Mouse (Mus musculus) heart, postnatal 0 days (tissue): ENCODE results near the gene Map2k4. TPM values are rescaled to one million over a fixed set of nuclear protein-coding genes. Genes with fewer than 3 reads are reported as not detected.

Source experiments
- ATAC-seq: fragments of 200-750 bp; cut with Nextera tagmentation; 2 replicates; pipeline ENCODE4 v1.8.0; 2017; ENCODE audit warnings: low read depth, moderate number of reproducible peaks, moderate library complexity; ENCODE audit not compliant: insufficient read depth
- DNase-seq: peaks from one replicate; pipeline ENCODE4 v3.0.0-alpha.2; 2016; ENCODE audit warnings: low spot score
- H3K27ac ChIP-seq: fragments of 300-500 bp; sonication (generic); 2 replicates; pipeline ENCODE4 v1.5.1; 2014; ENCODE audit warnings: low read depth, mild to moderate bottlenecking
- H3K27me3 ChIP-seq: fragments of 300-500 bp; sonication (generic); 2 replicates; pipeline ENCODE4 v1.6.1; 2014; ENCODE audit warnings: low read length, mixed read lengths; ENCODE audit not compliant: control insufficient read depth, insufficient read depth
- H3K36me3 ChIP-seq: fragments of 300-500 bp; sonication (generic); replicated peaks from 2 replicates; pipeline ENCODE4 v1.6.1; 2014; ENCODE audit warnings: low read length, mixed read lengths; ENCODE audit not compliant: control insufficient read depth, insufficient read depth
- H3K4me1 ChIP-seq: fragments of 300-500 bp; sonication (generic); 2 replicates; pipeline ENCODE4 v1.6.1; 2014; ENCODE audit warnings: antibody characterized with exemption; ENCODE audit not compliant: control insufficient read depth, insufficient read depth
- H3K4me2 ChIP-seq: fragments of 300-500 bp; sonication (generic); 2 replicates; pipeline ENCODE4 v1.6.1; 2014; ENCODE audit warnings: low read depth, mild to moderate bottlenecking, low read length, moderate library complexity
- H3K4me3 ChIP-seq: fragments of 300-500 bp; sonication (generic); 2 replicates; pipeline ENCODE4 v1.5.1; 2014; ENCODE audit warnings: low read depth, low read length
- H3K9ac ChIP-seq: fragments of 300-500 bp; sonication (generic); replicated peaks from 2 replicates; pipeline ENCODE4 v1.6.1; 2014; ENCODE audit warnings: low read depth, low read length, mixed read lengths
- H3K9me3 ChIP-seq: fragments of 300-500 bp; sonication (generic); replicated peaks from 2 replicates; pipeline ENCODE4 v1.6.1; 2016; ENCODE audit warnings: low read length; ENCODE audit not compliant: control insufficient read depth
- CTCF ChIP-seq: IDR thresholded peaks from 2 replicates; pipeline ENCODE4 v1.5.1; 2016; ENCODE audit warnings: antibody characterized with exemption, control low read depth, low read depth
- EP300 ChIP-seq: IDR thresholded peaks from 2 replicates; pipeline ENCODE4 v1.6.1; 2016; ENCODE audit warnings: antibody characterized with exemption, low read depth
- WGBS: fragments of 180-500 bp; shearing (Covaris S2); extraction: QIAGEN DNeasy Blood & Tissue Kit; methylation state at CpG from one replicate; pipeline ENCODE4 v1.1.7; 2014; 5-methylcytosine and 5-hydroxymethylcytosine counted together
- polyA plus RNA-seq: library from polyadenylated mRNA; unstranded; fragments of >200 nt; fragmentation: Nextera tagmentation; extraction: Ambion mirVana; gene quantifications from 2 replicates; pipeline ENCODE4 v1.2.1, GENCODE M21; 2015
- total RNA-seq: library from RNA; depleted of rRNA; stranded (reverse); fragments of >200 nt; gene quantifications from 2 replicates; pipeline ENCODE4 v1.2.3, GENCODE M21; 2014; ENCODE audit warnings: low replicate concordance

The Map2k4 gene
- total and polyA plus RNA-seq, 2 experiments from 2014 or later = 55.5 to 105 TPM

DNA sequence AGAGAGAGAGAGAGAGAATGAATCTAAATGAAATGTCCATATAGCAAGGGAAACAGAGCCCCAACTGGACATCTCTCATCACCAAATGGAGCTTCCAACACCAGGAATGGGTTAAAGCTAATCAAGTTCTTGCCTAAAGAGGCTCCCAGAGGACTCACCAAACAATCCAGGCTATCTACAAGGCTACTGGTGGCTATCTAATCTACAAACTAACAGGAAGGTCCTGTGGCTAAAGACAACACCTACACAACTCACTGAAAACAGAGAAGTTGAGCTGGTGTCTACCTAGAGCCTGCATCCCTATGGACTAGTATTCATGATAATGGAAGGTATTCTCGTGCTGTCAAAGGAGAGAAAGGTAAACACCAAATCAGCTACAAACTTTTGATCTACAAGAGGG lies 28.7 kb downstream of the Map2k4 start:
- H3K27ac ChIP-seq = no peak overlapping the region
- no peak overlapping the region for H3K9ac ChIP-seq
- H3K9me3 ChIP-seq = no peaks in the 10 kb centered on the region
- ATAC-seq (no peak), DNase-seq (no peak)
- no peaks in the 10 kb centered on the region for H3K27me3 ChIP-seq
- 0 out of 2 replicates have a peak, but pooled peaks cover under 1% of the 10 kb centered on the region for H3K4me1 ChIP-seq
- no peak for TF ChIP-seq EP300
- TF ChIP-seq CTCF = no peak
- H3K36me3 ChIP-seq = no peaks in the 10 kb centered on the region
- H3K4me2 ChIP-seq = no peak overlapping the region
- H3K4me3 ChIP-seq = no peak overlapping the region
- 71% methylated on average over 1 of the region's 1 CpGs for WGBS

DNA sequence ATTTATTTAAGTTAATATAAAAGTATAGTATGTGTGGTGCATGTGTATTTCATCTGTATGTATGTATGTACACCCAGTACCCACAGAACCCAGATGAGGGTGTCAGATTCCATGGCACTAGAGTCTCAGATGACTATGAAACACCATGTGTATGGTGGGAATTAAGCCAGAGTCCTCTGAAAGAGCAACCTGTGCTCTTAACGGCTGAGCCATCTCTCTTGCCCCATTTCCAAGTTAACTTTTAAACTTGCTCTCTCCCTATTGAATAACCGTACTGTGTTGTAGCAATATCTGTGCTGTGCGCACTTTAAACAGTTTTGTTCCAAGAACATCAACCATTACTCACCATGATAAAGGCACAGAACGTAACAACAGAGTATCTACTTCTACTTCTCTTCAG lies 33.9 kb downstream of the Map2k4 start:
- ATAC-seq (no peak), DNase-seq (no peak)
- 57% methylated on average over 4 of the region's 4 CpGs for WGBS
- TF ChIP-seq EP300 (no peak), CTCF (no peak)
- H3K9me3 ChIP-seq = no peaks in the 10 kb centered on the region
- no peaks in the 10 kb centered on the region for H3K27me3 ChIP-seq
- H3K4me1 ChIP-seq = peaks cover 9% of the 10 kb centered on the region; the same call in 1 of the 2 replicates
- H3K4me2 ChIP-seq = no peak overlapping the region
- peak overlapping the region; percentile 69 for H3K27ac ChIP-seq
- no peak overlapping the region for H3K4me3 ChIP-seq
- no peaks in the 10 kb centered on the region for H3K36me3 ChIP-seq
- H3K9ac ChIP-seq = no peak overlapping the region

DNA sequence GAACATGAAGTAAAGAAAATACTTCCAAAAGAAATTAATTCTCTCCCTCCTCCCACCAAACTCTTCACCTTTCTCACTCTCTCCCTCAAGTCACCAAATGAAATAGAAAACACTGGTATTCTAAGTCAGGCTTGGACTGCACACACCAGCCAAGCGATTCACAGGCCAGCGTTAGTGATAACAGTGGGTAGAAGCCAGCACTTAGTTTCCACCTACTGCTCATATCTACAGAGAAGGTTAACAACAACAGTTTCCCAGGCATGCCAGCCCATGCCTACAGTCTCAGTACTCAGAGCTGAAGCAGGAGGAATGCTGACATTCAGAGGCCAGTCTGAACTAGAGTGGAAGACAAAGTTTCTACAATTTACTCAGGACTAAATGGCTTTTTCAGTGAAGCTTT lies 34.5 kb downstream of the Map2k4 start:
- TF ChIP-seq EP300 (no peak), CTCF (no peak)
- Histone ChIP-seq H3K4me3 (no peak overlapping the region), H3K36me3 (no peaks in the 10 kb centered on the region; the same call in 1 of the 2 replicates), H3K4me1 (peaks cover 9% of the 10 kb centered on the region; the same call in 1 of the 2 replicates), H3K4me2 (no peak overlapping the region), H3K27ac (peak overlapping the region; percentile 69), H3K9ac (no peak overlapping the region), H3K27me3 (no peaks in the 10 kb centered on the region), H3K9me3 (no peaks in the 10 kb centered on the region)
- peak; percentile 85 for ATAC-seq
- 16% methylated on average over 2 of the region's 2 CpGs for WGBS
- DNase-seq = peak; percentile 63

DNA sequence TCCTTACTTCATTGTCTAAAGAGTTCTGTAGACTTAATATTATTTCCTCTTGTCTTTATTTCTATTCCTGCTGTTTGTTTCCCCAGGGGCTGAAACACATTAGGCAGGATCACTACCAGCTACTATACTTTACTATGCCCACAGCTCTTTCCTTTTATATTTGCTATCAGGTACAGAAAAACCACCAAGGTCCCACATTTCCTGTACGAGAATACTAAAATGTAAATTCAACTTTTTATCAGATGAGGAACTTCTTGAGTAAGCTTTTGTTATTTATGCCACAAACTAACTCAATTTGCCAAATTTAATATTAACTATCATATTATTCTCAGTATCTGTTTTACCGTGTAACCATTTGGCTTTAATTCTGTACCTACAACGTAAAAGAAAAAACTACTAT lies 37.6 kb downstream of the Map2k4 start:
- TF ChIP-seq CTCF = no peak
- no peak for TF ChIP-seq EP300
- Histone ChIP-seq H3K27me3 (no peaks in the 10 kb centered on the region), H3K27ac (no peak overlapping the region), H3K4me1 (peaks cover 18% of the 10 kb centered on the region), H3K36me3 (peaks cover 3% of the 10 kb centered on the region; the same call in 1 of the 2 replicates), H3K9me3 (no peaks in the 10 kb centered on the region), H3K4me2 (no peak overlapping the region), H3K4me3 (no peak overlapping the region), H3K9ac (no peak overlapping the region)
- 93% methylated on average over 3 of the region's 3 CpGs for WGBS
- DNase-seq (no peak), ATAC-seq (no peak)

DNA sequence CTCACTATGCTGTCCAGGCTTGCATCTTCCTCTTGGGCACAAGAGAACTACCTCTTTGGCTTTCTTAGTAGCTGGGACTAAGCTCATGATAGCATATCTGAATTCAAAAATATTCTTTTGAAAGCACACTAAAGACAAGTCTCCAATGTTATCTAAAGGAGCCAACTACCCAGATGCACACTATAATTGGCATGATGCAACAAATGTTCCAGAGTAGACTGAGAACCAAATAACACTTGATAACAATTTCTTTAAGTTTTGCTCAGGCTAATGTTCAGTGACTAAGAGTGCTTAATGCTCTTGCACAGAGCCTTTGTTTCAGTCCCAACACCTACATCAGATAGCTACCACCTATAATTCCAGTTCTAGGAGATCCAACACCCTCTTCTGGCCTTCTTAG lies 40.7 kb downstream of the Map2k4 start:
- Histone ChIP-seq H3K27ac (no peak overlapping the region), H3K4me2 (no peak overlapping the region), H3K9ac (no peak overlapping the region), H3K27me3 (no peaks in the 10 kb centered on the region), H3K4me1 (peaks cover 10% of the 10 kb centered on the region), H3K36me3 (peaks cover 3% of the 10 kb centered on the region; the same call in 1 of the 2 replicates), H3K9me3 (no peaks in the 10 kb centered on the region), H3K4me3 (no peak overlapping the region)
- TF ChIP-seq CTCF (no peak), EP300 (no peak)
- DNase-seq (no peak), ATAC-seq (no peak)

DNA sequence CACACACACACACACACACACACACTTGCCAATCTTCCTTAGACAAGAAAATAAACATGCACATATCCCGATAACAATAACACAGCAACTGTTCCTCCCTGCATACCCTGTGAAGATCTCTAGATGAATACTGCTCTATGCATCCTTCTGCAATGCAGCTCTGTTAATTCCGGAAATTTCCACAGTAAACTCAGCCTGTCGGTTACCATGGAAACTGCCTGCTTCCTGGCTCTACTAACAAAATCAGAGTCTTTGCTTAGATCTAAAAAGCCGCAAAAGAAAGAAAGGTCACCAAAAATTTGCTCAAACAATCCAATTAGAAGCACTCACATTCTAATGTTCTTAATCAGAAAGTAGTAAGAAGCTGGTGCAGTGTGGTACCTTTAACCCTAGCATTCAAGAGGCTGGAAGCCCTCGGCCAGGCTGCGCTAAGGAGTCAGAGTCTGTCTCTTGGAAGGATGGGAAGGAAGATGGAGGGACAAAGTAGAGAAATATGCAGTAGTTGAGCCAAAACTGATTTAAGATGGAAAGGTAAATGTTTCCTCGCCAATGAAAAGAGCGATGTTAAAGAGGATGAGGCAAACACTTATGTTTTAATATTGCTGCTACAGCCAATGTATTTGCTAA lies 42.3 kb downstream of the Map2k4 start:
- WGBS = 78% methylated on average over 8 of the region's 8 CpGs
- H3K4me1 ChIP-seq = peaks cover 17% of the 10 kb centered on the region
- H3K4me2 ChIP-seq = no peak overlapping the region
- peaks cover 3% of the 10 kb centered on the region; the same call in 1 of the 2 replicates for H3K36me3 ChIP-seq
- no peak overlapping the region for H3K4me3 ChIP-seq
- ATAC-seq (no peak), DNase-seq (no peak)
- no peak overlapping the region for H3K27ac ChIP-seq
- TF ChIP-seq EP300 = no peak
- no peak for TF ChIP-seq CTCF
- H3K9me3 ChIP-seq = no peaks in the 10 kb centered on the region
- H3K9ac ChIP-seq = no peak overlapping the region
- H3K27me3 ChIP-seq = no peaks in the 10 kb centered on the region
